Mouse (Mus musculus): Measurements from ENCODE around the gene Psmc3.

- TF ChIP-seq CTCF (IDR thresholded peaks at IDR 0.05; ENCODE audit: extremely low read depth, insufficient read depth, low read length): no peak
- TF ChIP-seq POLR2A (IDR thresholded peaks at IDR 0.05; ENCODE audit: extremely low read depth, insufficient read depth, low read length): no peak
Measured at GRCm38 (mm10) chr2:91033000-91033399, 20.8 kb upstream of the Psmc3 start.
